Mouse (Mus musculus) heart, postnatal 0 days (tissue): Measurements from ENCODE around the gene Rrp36.

ENCODE experiments used
- CTCF ChIP-seq: IDR thresholded peaks from 2 replicates; pipeline ENCODE4 v1.5.1; 2016; ENCODE audit warnings: antibody characterized with exemption, control low read depth, low read depth
- EP300 ChIP-seq: IDR thresholded peaks from 2 replicates; pipeline ENCODE4 v1.6.1; 2016; ENCODE audit warnings: antibody characterized with exemption, low read depth

- no peak for TF ChIP-seq CTCF
- no peak for TF ChIP-seq EP300
Observed at GRCm38 (mm10) chr17:46673850-46674529, at the start of gene Rrp36.
